Mouse (Mus musculus): ENCODE data around the gene Slc4a3. TPM values are rescaled to one million over a fixed set of nuclear protein-coding genes. Genes with fewer than 3 reads are reported as not detected.
A peak's percentile ranks its signal among the peaks of the same experiment; 100 is the strongest.

Slc4a3 gene
- polyA plus RNA-seq, 1 experiment from 2014 or later: 12.0 TPM

- 83% methylated on average over 17 of the region's 17 CpGs for WGBS
- Histone ChIP-seq H3K4me2 (ENCODE audit: low read depth, low read length) (no peak overlapping the region), H3K27me3 (replicated peaks; ENCODE audit: control insufficient read depth, insufficient read depth, low read length) (no peaks in the 10 kb centered on the region), H3K4me1 (ENCODE audit: control insufficient read depth, insufficient read depth, low read length) (peaks cover 12% of the 10 kb centered on the region), H3K4me3 (ENCODE audit: low read depth, low read length) (no peak overlapping the region), H3K36me3 (ENCODE audit: control insufficient read depth, insufficient read depth, low read length) (peaks cover 40% of the 10 kb centered on the region), H3K27ac (replicated peaks; ENCODE audit: low read depth, low read length) (no peak overlapping the region), H3K9me3 (ENCODE audit: control insufficient read depth, low read length) (no peaks in the 10 kb centered on the region), H3K9ac (ENCODE audit: low read depth, low read length) (no peak overlapping the region)
- ATAC-seq (ENCODE audit: low read depth) (no peak), DNase-seq (ENCODE audit: low spot score) (no peak)
Observed at GRCm38 (mm10) chr1:75549289-75550279, 3.5 kb downstream of the Slc4a3 start.

GRCm38 (mm10) chr1:75550586-75550985, 4.5 kb downstream of the Slc4a3 start:
- peak; percentile 81 for DNase-seq (ENCODE audit: low spot score)
- H3K4me3 ChIP-seq (ENCODE audit: low read depth, low read length): no peak overlapping the region
- H3K27me3 ChIP-seq (replicated peaks; ENCODE audit: control insufficient read depth, insufficient read depth, low read length): no peaks in the 10 kb centered on the region
- no peak overlapping the region for H3K9ac ChIP-seq (ENCODE audit: low read depth, low read length)
- H3K36me3 ChIP-seq (ENCODE audit: control insufficient read depth, insufficient read depth, low read length): peaks cover 50% of the 10 kb centered on the region
- no peak overlapping the region for H3K27ac ChIP-seq (replicated peaks; ENCODE audit: low read depth, low read length)
- H3K9me3 ChIP-seq (ENCODE audit: control insufficient read depth, low read length): no peaks in the 10 kb centered on the region
- 78% methylated on average over 15 of the region's 15 CpGs for WGBS
- H3K4me2 ChIP-seq (ENCODE audit: low read depth, low read length): no peak overlapping the region
- ATAC-seq (ENCODE audit: low read depth): peak; percentile 15; the same call in 1 of the 2 replicates
- H3K4me1 ChIP-seq (ENCODE audit: control insufficient read depth, insufficient read depth, low read length): peaks cover 11% of the 10 kb centered on the region

- Histone ChIP-seq H3K27me3 (replicated peaks; ENCODE audit: control insufficient read depth, insufficient read depth, low read length) (no peaks in the 10 kb centered on the region), H3K9ac (ENCODE audit: low read depth, low read length) (no peak overlapping the region), H3K4me2 (ENCODE audit: low read depth, low read length) (no peak overlapping the region), H3K4me3 (ENCODE audit: low read depth, low read length) (no peak overlapping the region), H3K4me1 (ENCODE audit: control insufficient read depth, insufficient read depth, low read length) (peaks cover 9% of the 10 kb centered on the region), H3K27ac (replicated peaks; ENCODE audit: low read depth, low read length) (no peak overlapping the region), H3K9me3 (ENCODE audit: control insufficient read depth, low read length) (no peaks in the 10 kb centered on the region), H3K36me3 (ENCODE audit: control insufficient read depth, insufficient read depth, low read length) (peaks cover 66% of the 10 kb centered on the region)
- ATAC-seq (ENCODE audit: low read depth) (no peak), DNase-seq (ENCODE audit: low spot score) (no peak)
- 89% methylated on average over 7 of the region's 7 CpGs for WGBS
Observed at GRCm38 (mm10) chr1:75555680-75556079, 9.6 kb downstream of the Slc4a3 start.

- DNase-seq (ENCODE audit: low spot score) (no peak), ATAC-seq (ENCODE audit: low read depth) (no peak)
- Histone ChIP-seq H3K27me3 (replicated peaks; ENCODE audit: control insufficient read depth, insufficient read depth, low read length) (no peaks in the 10 kb centered on the region), H3K4me1 (ENCODE audit: control insufficient read depth, insufficient read depth, low read length) (peaks cover 10% of the 10 kb centered on the region), H3K36me3 (ENCODE audit: control insufficient read depth, insufficient read depth, low read length) (peaks cover 60% of the 10 kb centered on the region), H3K9ac (ENCODE audit: low read depth, low read length) (no peak overlapping the region), H3K4me3 (ENCODE audit: low read depth, low read length) (no peak overlapping the region), H3K27ac (replicated peaks; ENCODE audit: low read depth, low read length) (no peak overlapping the region), H3K4me2 (ENCODE audit: low read depth, low read length) (no peak overlapping the region), H3K9me3 (ENCODE audit: control insufficient read depth, low read length) (no peaks in the 10 kb centered on the region)
- WGBS: 76% methylated on average over 9 of the region's 9 CpGs
Observed at GRCm38 (mm10) chr1:75556143-75556781, 10.2 kb downstream of the Slc4a3 start.

- WGBS: 92% methylated on average over 7 of the region's 7 CpGs
- Histone ChIP-seq H3K36me3 (ENCODE audit: control insufficient read depth, insufficient read depth, low read length) (peaks cover 52% of the 10 kb centered on the region), H3K27ac (replicated peaks; ENCODE audit: low read depth, low read length) (no peak overlapping the region)
Observed at GRCm38 (mm10) chr1:75557041-75557440, 11.0 kb downstream of the Slc4a3 start.

GRCm38 (mm10) chr1:75558388-75559178, 12.5 kb downstream of the Slc4a3 start:
- WGBS: 87% methylated on average over 17 of the region's 18 CpGs
- Histone ChIP-seq H3K4me3 (ENCODE audit: low read depth, low read length) (no peak overlapping the region), H3K9ac (ENCODE audit: low read depth, low read length) (peak overlapping the region; percentile 31; the same call in 1 of the 2 replicates), H3K4me1 (ENCODE audit: control insufficient read depth, insufficient read depth, low read length) (peaks cover 14% of the 10 kb centered on the region), H3K27me3 (replicated peaks; ENCODE audit: control insufficient read depth, insufficient read depth, low read length) (no peaks in the 10 kb centered on the region), H3K27ac (replicated peaks; ENCODE audit: low read depth, low read length) (peak overlapping the region; percentile 84), H3K4me2 (ENCODE audit: low read depth, low read length) (0 out of 2 replicates have a peak overlapping the region, but pooled peaks have one; percentile 48), H3K36me3 (ENCODE audit: control insufficient read depth, insufficient read depth, low read length) (peaks cover 42% of the 10 kb centered on the region), H3K9me3 (ENCODE audit: control insufficient read depth, low read length) (peaks cover 4% of the 10 kb centered on the region; the same call in 1 of the 2 replicates)
- DNase-seq (ENCODE audit: low spot score) (no peak), ATAC-seq (ENCODE audit: low read depth) (no peak)

More at GRCm38 (mm10) chr1:75557041-75557440, 11.0 kb downstream of the Slc4a3 start:
- no peak overlapping the region for H3K4me2 ChIP-seq (ENCODE audit: low read depth, low read length)
- no peak for DNase-seq (ENCODE audit: low spot score)
- H3K4me3 ChIP-seq (ENCODE audit: low read depth, low read length): no peak overlapping the region
- no peak for ATAC-seq (ENCODE audit: low read depth)
- H3K9ac ChIP-seq (ENCODE audit: low read depth, low read length): no peak overlapping the region
- H3K9me3 ChIP-seq (ENCODE audit: control insufficient read depth, low read length): no peaks in the 10 kb centered on the region
- H3K27me3 ChIP-seq (replicated peaks; ENCODE audit: control insufficient read depth, insufficient read depth, low read length): no peaks in the 10 kb centered on the region
- peaks cover 14% of the 10 kb centered on the region for H3K4me1 ChIP-seq (ENCODE audit: control insufficient read depth, insufficient read depth, low read length)

GRCm38 (mm10) chr1:75559212-75559925, 13.3 kb downstream of the Slc4a3 start:
- H3K9ac ChIP-seq (ENCODE audit: low read depth, low read length): peak overlapping the region; percentile 34

More at GRCm38 (mm10) chr1:75559212-75559925, 13.3 kb downstream of the Slc4a3 start:
- peak overlapping the region; percentile 48 for H3K4me2 ChIP-seq (ENCODE audit: low read depth, low read length)
- peak; percentile 97 for DNase-seq (ENCODE audit: low spot score)
- peak; percentile 97 for ATAC-seq (ENCODE audit: low read depth)
- H3K27me3 ChIP-seq (replicated peaks; ENCODE audit: control insufficient read depth, insufficient read depth, low read length): no peaks in the 10 kb centered on the region
- H3K4me1 ChIP-seq (ENCODE audit: control insufficient read depth, insufficient read depth, low read length): peaks cover 14% of the 10 kb centered on the region
- 2% methylated on average over 16 of the region's 17 CpGs for WGBS
- no peak overlapping the region; the same call in 1 of the 2 replicates for H3K4me3 ChIP-seq (ENCODE audit: low read depth, low read length)
- peak overlapping the region; percentile 84 for H3K27ac ChIP-seq (replicated peaks; ENCODE audit: low read depth, low read length)
- peaks cover 37% of the 10 kb centered on the region for H3K36me3 ChIP-seq (ENCODE audit: control insufficient read depth, insufficient read depth, low read length)
- peaks cover 4% of the 10 kb centered on the region; the same call in 1 of the 2 replicates for H3K9me3 ChIP-seq (ENCODE audit: control insufficient read depth, low read length)

All from embryonic facial prominence, embryonic 14.5 days (tissue).